Mouse (Mus musculus) CD4-positive helper T cell, adult 2 months (primary cell): ENCODE measurements around the gene Zranb3.

ENCODE experiments used
- DNase-seq: peaks from one replicate; pipeline ENCODE4 v3.0.0-alpha.2; 2012; ENCODE audit warnings: low read depth, missing footprints, low spot score

Gene Zranb3

GRCm38 (mm10) chr1:127989876-127990731, 112.7 kb downstream of the Zranb3 start:
- DNase-seq = no peak

- DNase-seq = no peak
Observed at GRCm38 (mm10) chr1:127989387-127989786, 113.5 kb downstream of the Zranb3 start.

GRCm38 (mm10) chr1:127988246-127988645, 114.6 kb downstream of the Zranb3 start:
- no peak for DNase-seq

GRCm38 (mm10) chr1:127985391-127985790, 117.5 kb downstream of the Zranb3 start:
- DNase-seq = no peak

GRCm38 (mm10) chr1:127983274-127983993, 119.4 kb downstream of the Zranb3 start:
- DNase-seq = no peak

- DNase-seq = peak; percentile 8
Observed at GRCm38 (mm10) chr1:127982268-127982667, 120.6 kb downstream of the Zranb3 start.

GRCm38 (mm10) chr1:127980911-127981559, 121.8 kb downstream of the Zranb3 start:
- no peak for DNase-seq

GRCm38 (mm10) chr1:127978125-127978524, 124.7 kb downstream of the Zranb3 start:
- peak; percentile 10 for DNase-seq

- DNase-seq = no peak
Observed at GRCm38 (mm10) chr1:127976106-127976505, 126.7 kb downstream of the Zranb3 start.

GRCm38 (mm10) chr1:127975676-127976075, 127.2 kb downstream of the Zranb3 start:
- no peak for DNase-seq

- DNase-seq = no peak
Observed at GRCm38 (mm10) chr1:127974082-127974481, 128.8 kb downstream of the Zranb3 start.

GRCm38 (mm10) chr1:127970870-127971269, 132.0 kb downstream of the Zranb3 start:
- DNase-seq = no peak

GRCm38 (mm10) chr1:127963326-127963725, 139.5 kb downstream of the Zranb3 start:
- no peak for DNase-seq

GRCm38 (mm10) chr1:127961140-127961539, 141.7 kb downstream of the Zranb3 start:
- no peak for DNase-seq

- no peak for DNase-seq
Observed at GRCm38 (mm10) chr1:127959312-127959718, 143.5 kb downstream of the Zranb3 start.

GRCm38 (mm10) chr1:127958801-127959200, 144.0 kb downstream of the Zranb3 start:
- no peak for DNase-seq

- no peak for DNase-seq
Observed at GRCm38 (mm10) chr1:127956524-127956923, 146.3 kb downstream of the Zranb3 start.

GRCm38 (mm10) chr1:127954800-127955199, 148.0 kb downstream of the Zranb3 start:
- no peak for DNase-seq

GRCm38 (mm10) chr1:127954198-127954597, 148.6 kb downstream of the Zranb3 start:
- DNase-seq = peak; percentile 21

- no peak for DNase-seq
Observed at GRCm38 (mm10) chr1:127952276-127952675, 150.6 kb downstream of the Zranb3 start.

GRCm38 (mm10) chr1:127948748-127949147, 154.1 kb downstream of the Zranb3 start:
- DNase-seq = no peak

GRCm38 (mm10) chr1:127946615-127947249, 156.1 kb downstream of the Zranb3 start:
- no peak for DNase-seq
